Mouse (Mus musculus) thymus, adult 2 months (tissue): ENCODE results near the gene Haao.

Source experiments
- CTCF ChIP-seq: fragments of 200-500 bp; IDR thresholded peaks from 2 replicates; pipeline ENCODE4 v1.5.1; 2012; ENCODE audit warnings: mild to moderate bottlenecking, control low read depth, low read length, moderate library complexity, borderline replicate concordance; ENCODE audit not compliant: control insufficient read depth, poor library complexity, insufficient read depth; ENCODE audit errors: extremely low read depth
- POLR2A ChIP-seq: fragments of 200-500 bp; IDR thresholded peaks from 2 replicates; pipeline ENCODE4 v1.6.1; 2012; ENCODE audit warnings: mild to moderate bottlenecking, low read length, control low read depth, moderate library complexity; ENCODE audit not compliant: control insufficient read depth, poor library complexity, insufficient read depth; ENCODE audit errors: extremely low read depth

DNA sequence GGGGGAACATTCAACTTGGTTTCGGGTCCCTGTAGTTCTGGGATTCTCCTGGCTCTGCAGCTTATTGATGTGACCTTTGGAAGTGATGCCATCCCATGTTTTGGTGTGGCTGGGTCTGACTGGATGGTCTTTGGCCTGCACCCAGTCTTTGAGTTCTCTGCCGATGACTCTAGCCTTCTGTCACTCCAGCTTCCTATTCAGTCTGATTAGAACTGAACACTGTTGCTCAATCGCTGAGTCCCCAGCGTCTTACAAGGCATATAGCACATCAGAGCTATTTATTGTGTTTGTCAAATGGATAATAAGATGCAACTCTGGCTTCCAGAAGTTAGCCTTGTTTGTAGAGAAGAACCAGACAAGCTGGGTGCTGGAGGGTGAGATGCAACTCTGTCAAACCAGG, 45.4 kb upstream of the Haao start:
- TF ChIP-seq POLR2A (no peak), CTCF (no peak)
